Mouse (Mus musculus) kidney, adult 2 months (tissue): ENCODE results near the gene Fndc10.

ENCODE experiments used
- CTCF ChIP-seq: fragments of 200-500 bp; conservative IDR thresholded peaks from 2 replicates; pipeline ENCODE4 v1.5.1; 2011; ENCODE audit warnings: low read depth, mild to moderate bottlenecking, control low read depth, low read length, moderate library complexity, mixed read lengths; ENCODE audit not compliant: insufficient read depth, insufficient read length
- POLR2A ChIP-seq: fragments of 200-500 bp; IDR thresholded peaks from one replicate; pipeline ENCODE4 v1.6.1; 2011; ENCODE audit warnings: low read depth, low read length, control low read depth

- TF ChIP-seq CTCF: no peak
- TF ChIP-seq POLR2A: no peak
These were observed 600 bp downstream of the Fndc10 start for GRCm38 (mm10) chr4:155694482-155695401.
